Mouse (Mus musculus): ENCODE results near the gene Tmem91. TPM values are rescaled to one million over a fixed set of nuclear protein-coding genes. Genes with fewer than 3 reads are reported as not detected.

Tmem91 gene
- total RNA-seq, 2 experiments from 2014 or later = 0.91 TPM; not detected in 1

GRCm38 (mm10) chr7:25700732-25701131, 25.8 kb upstream of the Tmem91 start:
- ATAC-seq (ENCODE audit: poor library complexity, severe bottlenecking) = no peak

GRCm38 (mm10) chr7:25699851-25700250, 24.9 kb upstream of the Tmem91 start:
- no peak for ATAC-seq (ENCODE audit: poor library complexity, severe bottlenecking)

DNA sequence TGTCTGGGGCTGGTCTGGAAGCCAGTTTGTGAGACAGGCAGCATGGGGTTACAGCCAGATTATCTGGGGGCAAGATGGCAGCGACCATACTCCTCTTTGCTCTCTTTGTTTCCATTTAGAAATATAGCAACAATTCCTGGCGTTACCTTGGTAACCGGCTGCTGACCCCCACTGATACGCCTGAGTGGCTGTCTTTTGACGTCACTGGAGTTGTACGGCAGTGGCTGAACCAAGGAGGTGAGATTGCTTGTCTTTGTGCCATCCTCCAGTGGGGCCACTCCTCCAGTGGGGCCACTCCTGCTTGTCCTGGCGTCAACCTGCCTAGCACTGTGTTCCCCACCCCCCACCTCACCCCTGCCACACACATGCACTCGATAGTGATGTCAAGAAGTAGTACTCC, 19.1 kb upstream of the Tmem91 start:
- ATAC-seq (ENCODE audit: poor library complexity, severe bottlenecking) = no peak

DNA sequence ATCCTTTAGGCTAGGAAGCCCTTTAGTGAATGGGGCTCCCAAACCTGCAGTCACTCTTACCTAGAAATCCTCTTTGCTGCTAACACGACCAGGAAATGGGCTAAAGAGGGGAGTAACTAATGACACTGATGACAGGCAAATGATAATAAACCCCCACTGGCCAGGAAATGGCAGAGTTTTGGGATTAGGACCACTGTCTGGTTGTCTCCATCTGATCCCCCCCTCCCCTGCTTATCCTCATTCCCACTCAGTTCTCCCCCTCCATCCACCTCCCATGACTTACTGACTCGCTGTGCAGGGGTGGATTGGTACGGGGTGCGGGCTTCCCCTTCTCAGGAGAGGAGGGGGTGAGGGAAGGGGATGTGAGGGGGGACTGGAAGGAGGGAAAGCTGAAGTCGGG, 15.1 kb upstream of the Tmem91 start:
- ATAC-seq (ENCODE audit: poor library complexity, severe bottlenecking) = no peak

GRCm38 (mm10) chr7:25689603-25690021, 14.6 kb upstream of the Tmem91 start:
- no peak; the same call in none of the 2 replicates for ATAC-seq (ENCODE audit: poor library complexity, severe bottlenecking)

DNA sequence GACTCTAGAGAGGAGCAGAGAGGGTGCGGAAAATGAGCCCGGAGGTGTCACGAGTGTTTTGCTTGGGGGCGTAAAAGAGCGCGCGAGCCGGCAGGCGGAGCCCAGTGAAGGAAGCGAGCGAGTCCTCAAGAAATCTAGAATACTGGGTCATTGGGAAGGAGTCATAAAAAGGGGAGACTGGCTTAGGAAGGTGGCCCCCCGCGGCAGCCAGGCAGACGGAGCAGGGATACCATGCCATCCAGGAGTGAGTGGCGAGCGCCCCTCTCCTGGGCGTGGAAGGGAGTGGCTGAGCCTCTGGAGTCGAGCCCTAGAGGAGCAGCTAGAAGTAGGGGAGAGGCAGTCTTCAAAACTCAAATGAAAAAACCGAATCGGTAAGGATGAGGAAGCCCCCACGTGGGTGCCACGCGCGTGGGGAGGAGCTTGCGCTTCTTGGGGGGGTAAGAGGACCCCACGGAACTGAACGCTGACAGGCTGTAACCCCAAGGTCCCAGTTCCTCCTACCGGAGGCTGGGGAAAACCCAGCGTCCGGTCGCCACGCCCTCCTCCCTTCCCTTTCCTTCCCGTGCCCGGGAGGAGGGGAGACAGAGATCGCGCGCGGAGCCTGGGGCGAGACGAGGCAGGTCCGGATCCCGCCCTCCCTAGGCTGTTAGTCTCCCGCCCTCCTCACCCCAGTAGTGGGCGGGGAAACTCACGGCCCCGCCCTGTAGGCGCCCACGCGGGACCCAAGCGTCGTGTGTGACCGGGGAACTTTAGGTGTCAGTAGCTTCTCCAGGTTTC, 14.0 kb upstream of the Tmem91 start:
- ATAC-seq (ENCODE audit: poor library complexity, severe bottlenecking) = peak; percentile 65

DNA sequence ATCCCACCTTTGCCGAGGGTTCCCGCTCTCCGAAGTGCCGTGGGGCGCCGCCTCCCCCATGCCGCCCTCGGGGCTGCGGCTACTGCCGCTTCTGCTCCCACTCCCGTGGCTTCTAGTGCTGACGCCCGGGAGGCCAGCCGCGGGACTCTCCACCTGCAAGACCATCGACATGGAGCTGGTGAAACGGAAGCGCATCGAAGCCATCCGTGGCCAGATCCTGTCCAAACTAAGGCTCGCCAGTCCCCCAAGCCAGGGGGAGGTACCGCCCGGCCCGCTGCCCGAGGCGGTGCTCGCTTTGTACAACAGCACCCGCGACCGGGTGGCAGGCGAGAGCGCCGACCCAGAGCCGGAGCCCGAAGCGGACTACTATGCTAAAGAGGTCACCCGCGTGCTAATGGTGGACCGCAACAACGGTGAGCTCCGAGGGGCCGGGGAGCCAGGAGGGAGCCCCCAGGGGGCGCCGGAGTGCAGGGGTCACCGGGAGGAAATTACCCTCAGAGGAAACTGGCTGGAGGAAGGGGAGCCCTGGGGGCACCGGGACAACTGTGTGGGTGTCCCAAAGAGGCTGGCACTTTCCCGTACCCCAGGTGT, 12.9 kb upstream of the Tmem91 start:
- no peak for ATAC-seq (ENCODE audit: poor library complexity, severe bottlenecking)

DNA sequence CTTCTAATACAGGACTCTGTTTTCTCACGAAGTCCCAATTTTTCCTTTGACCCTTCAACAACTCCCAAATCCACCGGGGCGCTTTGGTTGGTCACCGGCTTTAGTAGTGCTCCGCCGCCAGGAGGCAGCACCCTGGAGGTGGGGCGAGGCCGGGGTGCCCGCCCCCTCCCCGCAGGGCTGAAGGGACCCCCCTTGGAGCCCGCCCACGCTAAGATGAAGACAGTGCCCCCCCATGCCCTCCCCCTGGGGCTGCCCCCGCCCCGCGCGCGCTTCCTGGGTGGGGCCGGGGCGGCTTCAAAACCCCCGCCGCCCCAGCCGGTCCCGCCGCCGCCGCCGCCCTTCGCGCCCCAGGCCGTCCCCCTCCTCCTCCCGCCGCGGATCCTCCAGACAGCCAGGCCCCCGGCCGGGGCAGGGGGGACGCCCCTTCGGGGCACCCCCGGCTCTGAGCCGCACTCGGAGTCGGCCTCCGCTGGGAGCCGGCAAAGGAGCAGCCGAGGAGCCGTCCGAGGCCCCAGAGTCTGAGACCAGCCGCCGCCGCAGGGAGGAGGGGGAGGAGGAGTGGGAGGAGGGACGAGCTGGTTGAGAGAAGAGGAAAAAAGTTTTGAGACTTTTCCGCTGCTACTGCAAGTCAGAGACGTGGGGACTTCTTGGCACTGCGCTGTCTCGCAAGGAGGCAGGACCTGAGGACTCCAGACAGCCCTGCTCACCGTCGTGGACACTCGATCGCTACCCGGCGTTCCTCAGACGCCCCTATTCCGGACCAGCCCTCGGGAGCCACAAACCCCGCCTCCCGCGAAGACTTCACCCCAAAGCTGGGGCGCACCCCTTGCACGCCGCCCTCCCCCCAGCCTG, 11.9 kb upstream of the Tmem91 start, which contains the start of gene Tgfb1:
TSS of gene Tgfb1 (plus strand) at position 323 of the 852 bp plus-strand sequence.
- ATAC-seq (ENCODE audit: poor library complexity, severe bottlenecking) = peak; percentile 51

- no peak for ATAC-seq (ENCODE audit: poor library complexity, severe bottlenecking)
These were observed 11.0 kb upstream of the Tmem91 start for GRCm38 (mm10) chr7:25685926-25686470.

DNA sequence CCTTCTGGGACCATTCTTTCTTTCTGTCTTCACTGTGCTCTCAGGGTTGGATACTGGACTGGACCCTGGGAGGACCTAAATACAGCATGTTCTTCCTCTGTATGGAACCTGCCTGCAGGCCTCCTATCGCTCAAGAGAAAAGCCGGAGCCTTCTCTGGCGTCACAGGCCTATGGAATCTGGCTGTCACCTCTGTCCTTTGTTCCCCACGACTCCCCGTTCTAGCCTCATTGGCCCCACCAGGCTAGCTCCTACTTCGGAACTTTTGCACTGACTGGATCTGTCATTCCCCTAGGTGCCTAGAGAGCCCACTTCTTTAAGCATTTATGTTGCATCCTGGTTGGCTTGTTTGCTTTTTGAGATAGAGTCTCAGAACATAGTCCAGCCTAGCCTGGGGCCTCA, 9.7 kb upstream of the Tmem91 start:
- no peak for ATAC-seq (ENCODE audit: poor library complexity, severe bottlenecking)

GRCm38 (mm10) chr7:25683474-25684180, 8.7 kb upstream of the Tmem91 start:
- peak; percentile 43 for ATAC-seq (ENCODE audit: poor library complexity, severe bottlenecking)

GRCm38 (mm10) chr7:25681341-25682231, 6.6 kb upstream of the Tmem91 start:
- no peak for ATAC-seq (ENCODE audit: poor library complexity, severe bottlenecking)

GRCm38 (mm10) chr7:25680514-25681258, 5.7 kb upstream of the Tmem91 start, which contains the start of gene B9d2:
Gene B9d2, plus strand, starts transcription at chr7:25680780.
- ATAC-seq (ENCODE audit: poor library complexity, severe bottlenecking) = peak; percentile 78

- peak; percentile 8 for ATAC-seq (ENCODE audit: poor library complexity, severe bottlenecking)
These were observed 5.0 kb upstream of the Tmem91 start for GRCm38 (mm10) chr7:25679971-25680370.

GRCm38 (mm10) chr7:25677013-25677412, 2.0 kb upstream of the Tmem91 start:
- no peak for ATAC-seq (ENCODE audit: poor library complexity, severe bottlenecking)

GRCm38 (mm10) chr7:25676085-25676781, 1.3 kb upstream of the Tmem91 start:
- no peak for ATAC-seq (ENCODE audit: poor library complexity, severe bottlenecking)

- ATAC-seq (ENCODE audit: poor library complexity, severe bottlenecking) = no peak
These were observed 439 bp upstream of the Tmem91 start for GRCm38 (mm10) chr7:25675405-25675804.

DNA sequence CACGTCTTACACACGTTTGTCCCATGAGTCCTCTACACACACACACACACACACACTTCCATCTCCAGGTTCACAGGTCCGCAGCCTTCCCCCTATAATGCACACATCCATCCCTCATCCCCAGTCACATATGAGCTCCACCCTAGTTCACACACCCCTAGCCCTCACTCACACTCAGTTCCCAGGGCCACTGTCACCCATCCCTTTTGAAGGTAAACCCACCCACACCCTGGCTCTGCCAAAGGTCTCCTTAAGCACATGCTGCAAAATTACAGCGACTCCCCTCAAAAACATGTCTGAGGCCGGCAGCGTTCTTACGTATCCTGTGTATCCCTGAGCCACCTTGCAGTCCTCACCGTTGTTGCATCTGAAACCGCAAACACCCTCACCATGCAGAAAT, 669 bp downstream of the Tmem91 start:
- ATAC-seq (ENCODE audit: poor library complexity, severe bottlenecking) = peak; percentile 68
